ENCODE assay signal across 11 mouse cellular contexts in genomic region chr6:31897001-31897400, GRCm38 (mm10).
"Had no signal": no experiment of that assay in that cellular context is flagged by ENCODE, and none has a peak within 500 bp of the region (broad histone marks: within the 10 kb centered on the region; RNA-seq: fewer than 3 reads in every experiment).

No protein-coding gene starts in this region.

- ATAC-seq: liver, postnatal 0 days; midbrain, embryonic 16.5 days had no signal

- DNase-seq: kidney, postnatal 36 days; layer of hippocampus, adult 9-11 months; layer of hippocampus, postnatal 36 days; liver; liver, embryonic 13.5 days; liver, postnatal 0 days; retina, postnatal 1 day; right cerebral cortex, postnatal 4 days; thymus, adult 2 months; thymus, postnatal 25 days had no signal
